Mouse (Mus musculus) bone marrow, adult 2 months (tissue): ENCODE data around the gene Pakap.

Experiments used
- CTCF ChIP-seq: fragments of 200-500 bp; IDR thresholded peaks from 2 replicates; pipeline ENCODE4 v1.5.1; 2011; ENCODE audit warnings: low read length, control low read depth; ENCODE audit not compliant: control insufficient read depth, insufficient read depth
- POLR2A ChIP-seq: fragments of 200-500 bp; IDR thresholded peaks from 2 replicates; pipeline ENCODE4 v1.6.1; 2011; ENCODE audit warnings: low read depth, mild to moderate bottlenecking, control low read depth, low read length, borderline replicate concordance; ENCODE audit not compliant: control insufficient read depth

DNA sequence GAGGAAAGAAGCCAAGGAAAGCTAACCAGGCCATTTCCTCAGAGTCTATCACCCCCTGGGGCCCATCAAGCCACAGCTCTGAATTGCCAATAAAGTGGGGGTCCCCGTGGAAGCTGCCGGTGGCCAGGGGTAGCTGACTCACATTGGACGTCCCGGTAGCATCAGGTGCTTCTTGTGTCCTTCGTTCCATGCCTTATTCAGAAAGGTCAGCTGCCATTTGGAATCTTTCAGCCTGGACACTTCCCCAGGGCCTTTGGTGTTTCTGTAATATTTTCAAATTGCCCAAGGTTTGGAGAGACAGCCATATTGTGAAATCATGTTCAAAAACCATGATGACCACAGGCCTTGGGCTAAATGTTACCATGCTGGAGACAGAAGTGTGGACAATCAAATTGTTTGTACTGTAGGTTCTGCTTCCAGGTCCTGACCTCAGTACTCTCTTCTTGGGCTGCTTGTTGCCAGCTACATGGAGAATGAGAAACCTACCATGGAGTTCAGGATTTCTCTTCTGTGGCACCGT, 17.4 kb downstream of the Pakap start:
- TF ChIP-seq CTCF (no peak), POLR2A (no peak)
